Mouse (Mus musculus) left cerebral cortex, adult 11 months (tissue): ENCODE measurements around the gene Epb41l4b.
A peak's percentile ranks its signal among the peaks of the same experiment; 100 is the strongest.

Experiments
- DNase-seq: peaks from one replicate; pipeline ENCODE4 v3.0.0; 2022; ENCODE audit warnings: low spot score

Epb41l4b gene

DNA sequence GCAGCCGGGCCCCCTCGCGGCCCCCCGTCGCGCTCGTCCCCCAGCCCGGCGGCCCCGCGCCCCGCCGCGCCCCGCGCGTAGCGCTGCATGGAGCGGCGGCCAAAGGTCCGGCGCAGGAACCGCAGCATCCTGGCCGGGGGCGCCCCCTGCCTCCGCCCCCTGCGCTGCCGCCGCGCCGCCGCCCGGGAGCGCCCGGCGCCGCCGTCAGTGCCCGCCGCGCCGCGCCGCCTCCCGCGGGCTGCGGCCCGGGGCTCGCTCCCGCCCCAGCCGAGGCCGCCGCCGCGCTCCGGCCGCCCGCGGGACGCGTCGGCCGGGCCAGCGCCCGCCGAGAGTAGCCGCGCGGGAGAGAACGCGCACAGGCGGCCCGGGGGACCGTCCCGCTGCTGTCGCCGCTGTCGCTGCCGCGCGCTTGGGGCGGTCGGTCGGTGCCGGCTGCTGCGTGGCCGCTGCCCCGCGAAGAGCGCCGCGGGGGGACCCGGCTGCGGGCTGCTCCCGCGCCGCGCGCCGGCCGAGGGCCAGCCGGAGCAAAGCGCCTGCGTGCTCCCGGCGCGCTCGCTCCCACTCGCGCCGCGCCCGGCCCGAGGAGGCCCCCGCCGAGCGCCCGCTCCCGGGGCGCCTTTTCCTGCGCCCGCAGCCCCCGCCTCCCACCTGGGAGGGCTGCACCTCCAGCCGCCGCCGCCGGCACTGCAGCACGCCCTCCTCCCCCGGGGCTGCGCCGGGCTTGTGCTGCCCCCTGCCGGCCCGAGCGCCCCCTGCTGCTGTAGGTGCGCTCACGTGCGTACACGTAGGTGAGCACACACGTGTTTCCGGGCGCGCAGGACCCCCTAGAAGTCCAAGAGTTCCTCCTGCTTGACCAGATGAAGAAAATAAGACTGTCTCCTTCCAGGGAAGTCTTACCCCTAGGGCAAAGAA is at the start of gene Epb41l4b:
Gene Epb41l4b, minus strand, starts transcription at position 412 of the 912 bp plus-strand sequence.
- peak; percentile 70 for DNase-seq

DNA sequence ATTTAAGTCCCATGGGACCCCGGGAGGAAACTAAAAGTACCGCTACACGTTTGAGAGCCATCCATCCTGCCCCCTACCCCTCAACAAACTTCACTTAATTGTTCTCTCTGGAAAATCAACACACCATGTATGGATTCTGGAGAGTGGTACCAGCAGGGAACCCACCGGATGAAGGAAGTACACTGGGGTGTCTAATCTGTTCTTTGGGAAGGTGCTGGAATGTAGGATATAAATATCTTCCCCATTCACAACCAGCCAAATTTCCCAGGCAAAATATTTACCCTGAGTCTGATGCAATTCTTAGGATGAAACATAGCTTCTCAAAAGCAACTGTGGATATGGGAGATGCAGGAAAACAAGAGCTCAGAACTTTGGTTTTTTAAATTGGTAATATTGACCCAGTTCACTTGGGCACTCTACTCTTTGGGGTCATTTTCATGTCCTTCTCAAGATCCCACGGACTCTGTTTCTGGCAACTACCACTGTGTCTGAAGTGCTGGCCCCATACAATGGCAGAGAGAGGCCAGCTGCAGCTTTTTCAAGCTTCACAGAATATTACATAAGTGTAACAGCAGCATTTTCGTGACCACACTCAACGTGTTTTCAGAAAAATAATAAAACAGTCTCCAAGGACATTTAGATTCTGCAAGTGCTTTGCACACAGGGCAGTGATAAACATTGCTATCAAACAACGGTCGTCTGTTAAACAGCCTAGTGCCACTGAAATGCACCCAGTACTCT is 48.5 kb upstream of the Epb41l4b start:
- no peak for DNase-seq

DNA sequence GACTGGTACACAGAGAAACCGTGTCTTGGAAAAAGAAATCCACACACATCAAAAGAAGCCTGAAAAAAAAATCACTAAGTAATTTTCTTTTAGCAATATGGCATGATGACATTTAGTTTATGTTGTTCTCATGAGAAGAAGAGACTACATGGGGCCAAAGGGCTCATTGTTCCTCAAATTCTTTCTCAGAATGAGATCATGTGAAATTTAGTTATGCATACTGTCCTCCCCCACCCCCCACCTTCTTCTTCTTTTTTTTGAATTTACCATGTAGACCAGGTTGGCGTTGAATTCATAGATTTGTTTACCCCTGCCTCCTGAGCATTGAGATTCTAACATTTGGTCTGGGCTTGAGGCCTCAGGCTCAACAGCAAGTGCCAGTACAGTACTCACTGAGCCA is 46.6 kb upstream of the Epb41l4b start:
- no peak for DNase-seq

DNA sequence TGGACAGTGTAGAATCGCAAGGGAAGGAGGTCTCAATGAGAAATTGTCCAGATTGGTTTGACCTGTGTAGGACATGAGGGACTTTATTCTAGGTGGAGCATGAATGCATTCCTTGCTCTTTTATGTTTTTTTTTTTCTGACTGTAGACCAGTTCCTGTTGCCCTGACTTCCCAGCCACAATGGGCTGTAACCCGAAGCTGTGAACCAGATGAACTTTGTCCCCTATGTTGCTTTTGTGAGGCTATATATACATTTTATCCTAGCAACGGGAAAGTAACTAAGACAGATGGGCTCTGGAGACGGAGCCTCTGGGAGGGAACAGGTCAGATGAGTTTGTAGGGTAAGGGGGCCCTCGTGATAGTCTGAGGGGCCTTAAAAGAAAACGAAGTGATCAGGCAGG is 42.8 kb upstream of the Epb41l4b start:
- no peak for DNase-seq

DNA sequence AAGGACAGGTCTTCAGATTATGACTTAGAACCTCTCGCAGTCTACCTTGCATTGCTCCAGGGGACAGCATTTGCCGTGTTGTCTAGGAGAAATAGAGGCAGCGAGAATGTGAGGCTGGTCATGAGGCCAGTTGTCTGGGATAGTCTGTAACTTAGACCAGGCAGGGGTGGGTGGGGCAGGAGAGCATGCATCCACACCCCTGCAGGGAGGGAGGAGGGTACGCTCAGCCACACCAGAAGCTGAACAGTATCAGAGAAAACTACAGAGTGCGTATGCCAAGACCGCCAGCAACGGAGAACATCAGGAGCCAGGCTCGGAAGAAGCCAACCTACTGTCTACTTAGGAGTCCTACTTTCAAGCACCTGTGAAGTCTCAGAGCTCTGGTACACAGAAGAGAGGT is 42.2 kb upstream of the Epb41l4b start:
- no peak for DNase-seq

DNA sequence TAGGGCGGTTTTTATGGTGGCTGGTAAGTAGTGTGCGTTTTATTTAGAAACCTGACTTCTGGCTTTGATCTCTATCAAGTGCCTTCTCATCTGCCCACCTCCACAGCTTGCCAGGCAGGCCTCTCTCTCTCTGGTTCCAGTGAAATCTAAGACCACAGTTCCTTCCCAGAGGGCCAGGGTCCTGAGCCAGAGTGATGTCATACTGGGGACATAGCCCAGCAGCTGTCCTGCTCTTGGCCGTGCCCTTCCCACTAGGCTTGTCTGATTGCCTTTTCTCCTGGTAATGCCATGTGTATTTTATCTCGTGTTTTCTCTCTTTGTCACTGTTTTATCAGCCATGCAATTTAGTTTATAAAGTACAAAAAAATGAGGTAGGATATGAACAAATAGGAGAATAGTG is 40.3 kb upstream of the Epb41l4b start:
- DNase-seq: no peak

DNA sequence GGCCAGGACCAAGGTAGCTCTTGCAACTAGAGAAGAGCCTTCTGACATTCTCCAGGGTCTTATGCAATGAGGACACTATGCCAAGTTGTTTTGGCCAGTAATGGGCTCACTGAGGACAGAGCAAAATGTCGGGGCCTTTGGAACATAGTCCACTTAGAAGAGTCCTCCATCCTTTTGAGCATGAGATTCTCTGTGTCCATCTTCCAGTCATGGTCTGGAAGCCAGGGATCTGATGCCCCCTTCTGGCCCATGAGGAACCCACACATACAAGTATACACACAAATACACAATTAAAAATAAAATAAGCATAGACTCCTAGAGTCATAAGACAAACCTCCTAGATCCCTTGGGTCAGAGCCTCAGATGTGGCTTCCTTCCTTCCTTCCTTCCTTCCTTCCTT is 38.3 kb upstream of the Epb41l4b start:
- DNase-seq: no peak

DNA sequence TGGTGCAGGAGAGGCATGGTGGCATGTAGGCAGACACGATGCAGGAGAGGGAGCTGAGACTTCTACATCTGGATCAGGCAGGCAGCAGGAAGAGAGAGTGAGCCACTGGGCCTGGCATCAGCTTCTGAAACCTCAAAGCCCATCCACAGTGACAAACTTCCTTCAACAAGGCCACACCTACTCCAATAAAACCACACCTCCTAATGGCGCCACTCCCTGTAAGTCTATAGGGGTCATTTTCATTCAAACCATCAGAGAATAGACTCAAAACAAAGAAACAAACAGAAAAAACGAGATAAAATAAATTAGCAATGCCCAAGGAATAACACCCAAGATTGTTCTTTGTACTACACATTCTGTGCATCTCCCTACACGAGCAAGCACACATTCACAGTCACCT is 35.6 kb upstream of the Epb41l4b start:
- no peak for DNase-seq

DNA sequence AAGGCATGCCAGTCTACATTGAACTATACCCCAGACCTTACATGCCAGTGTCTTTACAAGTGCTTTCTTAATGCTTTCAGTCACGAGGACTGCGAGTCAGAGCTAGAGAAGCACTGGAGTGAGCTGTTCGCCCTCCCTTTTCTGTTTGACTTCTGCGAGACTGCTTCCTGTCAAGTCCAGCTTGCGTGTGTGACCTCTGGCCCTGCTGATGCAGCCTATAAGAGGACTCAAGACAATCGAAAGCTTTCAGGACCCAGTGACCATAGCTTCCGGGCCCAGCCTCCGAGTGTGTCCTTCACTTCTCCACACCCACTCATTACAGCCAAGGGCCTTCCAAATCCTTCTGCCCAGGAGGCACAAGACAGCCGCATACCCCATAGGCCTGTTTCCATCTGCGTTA is 32.1 kb upstream of the Epb41l4b start:
- no peak for DNase-seq

DNA sequence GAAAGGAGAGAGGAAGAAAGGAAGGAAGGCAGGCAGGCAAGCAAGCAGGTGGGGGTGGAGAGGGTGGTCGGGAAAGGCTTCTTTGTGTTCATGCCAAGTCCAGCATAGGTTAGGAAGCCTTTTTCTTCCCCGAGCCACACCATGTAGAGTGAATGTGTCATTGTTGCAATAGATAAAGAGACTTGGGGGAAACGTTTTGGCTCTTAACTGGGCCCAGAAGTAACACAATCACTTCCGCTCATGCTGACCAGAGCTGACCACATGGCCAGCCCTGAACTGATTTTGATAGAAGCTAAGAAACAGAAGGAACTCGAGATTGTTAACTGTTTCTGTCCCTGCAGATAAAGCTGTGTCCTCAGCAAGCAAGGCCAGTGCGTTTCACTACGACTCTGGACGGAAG is 29.6 kb upstream of the Epb41l4b start:
- DNase-seq: no peak

DNA sequence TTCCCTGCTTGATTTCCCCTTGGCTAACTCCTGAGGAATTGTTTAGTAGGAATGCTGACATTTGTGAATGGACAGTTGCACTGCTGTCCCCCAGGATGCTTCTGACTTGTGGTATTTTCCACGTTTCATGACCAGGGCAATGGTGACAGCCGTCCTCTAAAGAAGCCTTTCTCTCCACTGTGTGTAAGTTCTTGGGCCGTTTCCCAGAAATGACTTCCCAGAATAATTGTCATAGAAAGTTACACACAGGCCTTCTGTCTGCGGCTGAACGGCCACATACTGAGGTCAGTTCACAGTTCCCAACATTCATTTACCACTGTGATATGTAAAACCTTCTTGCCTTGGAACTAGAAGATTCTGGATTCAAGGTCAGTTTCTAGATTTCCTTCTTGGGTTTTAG is 28.6 kb upstream of the Epb41l4b start:
- DNase-seq: peak; percentile 26

DNA sequence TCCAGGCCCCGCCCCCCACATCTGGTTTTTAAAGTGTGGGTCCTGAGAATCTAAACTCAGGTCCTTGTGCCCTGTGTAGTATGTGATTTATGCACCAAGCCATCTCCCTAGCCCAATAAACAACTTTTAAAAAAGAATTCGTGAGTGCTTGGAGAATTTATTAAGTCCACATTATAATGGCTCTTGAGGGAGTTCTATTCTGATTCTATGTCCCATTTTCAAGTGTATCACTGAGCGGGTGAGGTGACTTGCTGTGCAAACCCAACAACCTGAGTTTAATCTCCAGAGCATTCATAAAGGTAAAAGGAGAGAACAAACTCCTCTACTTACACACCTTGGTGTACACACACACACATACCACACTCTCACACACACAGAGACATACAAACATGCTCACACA is 25.4 kb upstream of the Epb41l4b start:
- no peak for DNase-seq

DNA sequence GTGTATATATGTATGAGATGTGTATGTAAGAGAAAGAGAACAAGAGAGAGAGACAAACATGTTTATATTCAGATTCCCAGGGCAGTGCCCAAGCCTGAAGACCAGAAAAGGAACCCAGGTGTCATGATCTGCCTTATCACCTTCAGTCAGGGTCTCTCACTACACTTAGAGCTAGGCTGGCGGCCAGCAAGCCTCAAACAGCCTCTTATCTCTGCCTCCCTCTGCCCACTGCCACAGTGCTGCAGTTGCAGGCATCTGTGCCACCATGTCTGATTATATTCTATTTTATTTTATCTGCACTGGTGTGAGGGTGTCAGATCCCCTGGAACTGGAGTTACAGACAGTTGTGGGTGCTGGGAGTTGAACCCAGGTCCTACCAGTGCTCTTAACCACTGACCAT is 25.0 kb upstream of the Epb41l4b start:
- DNase-seq: no peak

DNA sequence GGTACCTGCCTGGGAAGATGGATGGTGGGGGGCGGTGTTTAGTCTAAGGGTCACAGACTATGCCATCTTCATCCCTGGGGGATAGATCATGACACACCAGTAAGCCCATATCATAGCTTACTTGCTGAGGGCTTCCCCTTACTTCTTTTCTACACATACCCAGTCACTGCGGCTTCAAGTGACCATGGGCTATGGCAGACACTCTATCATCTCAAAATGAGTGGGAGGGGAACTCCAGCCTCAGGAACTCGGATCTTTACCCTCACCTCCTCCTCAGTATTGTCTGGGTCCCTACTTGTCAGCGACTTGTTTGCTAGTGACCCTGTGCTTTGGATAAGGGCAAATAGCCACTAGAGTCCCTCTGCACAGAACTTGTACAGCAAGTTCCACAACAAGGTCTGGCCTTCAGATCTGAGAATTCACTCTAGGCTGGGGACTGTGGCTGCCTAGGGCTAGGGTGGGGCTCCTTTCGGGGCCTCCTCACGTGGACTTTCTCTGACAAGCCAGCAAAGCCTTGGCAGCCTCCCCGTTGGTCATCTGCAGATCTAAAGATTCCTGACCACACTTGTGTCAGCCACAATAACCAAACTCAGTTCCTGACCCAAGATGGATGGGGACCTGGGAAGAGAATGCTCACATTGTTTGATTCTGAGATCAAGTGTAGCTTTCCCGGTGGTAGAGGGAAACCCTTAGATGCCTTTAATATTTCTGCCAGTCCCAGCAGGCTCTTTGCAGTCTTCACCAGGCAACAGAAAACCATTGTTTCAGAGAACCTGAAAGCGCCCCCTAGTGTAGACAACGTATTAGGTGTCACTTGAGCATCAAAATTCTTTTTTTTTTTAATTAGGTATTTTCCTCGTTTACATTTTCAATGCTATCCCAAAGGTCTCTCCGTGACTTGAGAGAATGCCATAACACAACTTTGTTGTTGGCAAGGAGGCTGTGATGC is 24.0 kb upstream of the Epb41l4b start:
- no peak for DNase-seq

DNA sequence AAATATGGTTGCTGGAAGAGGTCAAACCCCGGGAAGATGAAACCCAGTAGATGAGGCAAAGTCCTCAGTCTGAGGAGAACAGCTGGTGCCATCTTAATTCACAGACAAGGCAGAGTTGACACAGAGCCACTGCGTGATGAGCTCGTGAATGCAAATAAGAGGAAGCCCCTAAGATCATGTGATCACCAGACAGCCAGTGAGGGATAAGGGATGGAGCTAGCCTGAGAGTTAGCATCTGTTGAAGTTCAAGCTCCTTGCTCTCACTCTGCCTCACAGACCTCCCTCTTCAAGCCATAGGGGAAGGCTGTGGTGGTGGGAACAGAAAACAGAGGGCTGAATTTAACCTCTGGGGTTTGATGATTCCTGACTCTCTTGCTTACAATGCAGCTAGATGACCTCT is 22.4 kb upstream of the Epb41l4b start:
- DNase-seq: no peak

DNA sequence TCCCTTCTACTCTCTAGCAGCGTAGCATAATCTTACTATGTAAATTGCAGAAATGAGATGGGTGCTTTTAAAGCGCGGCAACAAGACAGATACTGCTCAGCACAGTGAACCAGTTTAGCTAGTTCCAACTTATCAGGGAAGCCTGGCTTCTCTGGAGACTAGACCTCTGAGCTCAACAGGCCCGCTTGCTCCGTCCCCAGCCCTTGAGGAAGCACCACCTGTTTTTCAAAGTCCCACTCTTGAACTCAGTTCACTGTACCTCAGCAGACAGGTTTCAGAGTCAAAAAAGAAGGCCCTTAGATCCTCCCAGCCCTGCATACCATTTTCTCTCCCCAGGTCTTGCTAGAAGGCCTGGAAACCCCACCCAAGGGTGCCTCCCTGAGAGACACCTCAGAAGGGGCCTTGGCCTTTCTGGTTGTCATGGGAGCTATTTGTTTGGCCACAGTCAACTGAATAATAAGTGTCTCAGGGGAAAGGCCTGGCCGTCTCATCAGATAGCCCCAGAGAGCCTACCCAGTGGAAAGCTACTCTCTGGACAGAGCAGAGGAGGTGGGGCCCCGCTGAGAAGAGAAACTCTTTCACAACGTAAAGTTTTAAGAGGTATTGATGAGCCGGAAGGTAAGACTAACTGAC is 21.5 kb upstream of the Epb41l4b start:
- no peak for DNase-seq

DNA sequence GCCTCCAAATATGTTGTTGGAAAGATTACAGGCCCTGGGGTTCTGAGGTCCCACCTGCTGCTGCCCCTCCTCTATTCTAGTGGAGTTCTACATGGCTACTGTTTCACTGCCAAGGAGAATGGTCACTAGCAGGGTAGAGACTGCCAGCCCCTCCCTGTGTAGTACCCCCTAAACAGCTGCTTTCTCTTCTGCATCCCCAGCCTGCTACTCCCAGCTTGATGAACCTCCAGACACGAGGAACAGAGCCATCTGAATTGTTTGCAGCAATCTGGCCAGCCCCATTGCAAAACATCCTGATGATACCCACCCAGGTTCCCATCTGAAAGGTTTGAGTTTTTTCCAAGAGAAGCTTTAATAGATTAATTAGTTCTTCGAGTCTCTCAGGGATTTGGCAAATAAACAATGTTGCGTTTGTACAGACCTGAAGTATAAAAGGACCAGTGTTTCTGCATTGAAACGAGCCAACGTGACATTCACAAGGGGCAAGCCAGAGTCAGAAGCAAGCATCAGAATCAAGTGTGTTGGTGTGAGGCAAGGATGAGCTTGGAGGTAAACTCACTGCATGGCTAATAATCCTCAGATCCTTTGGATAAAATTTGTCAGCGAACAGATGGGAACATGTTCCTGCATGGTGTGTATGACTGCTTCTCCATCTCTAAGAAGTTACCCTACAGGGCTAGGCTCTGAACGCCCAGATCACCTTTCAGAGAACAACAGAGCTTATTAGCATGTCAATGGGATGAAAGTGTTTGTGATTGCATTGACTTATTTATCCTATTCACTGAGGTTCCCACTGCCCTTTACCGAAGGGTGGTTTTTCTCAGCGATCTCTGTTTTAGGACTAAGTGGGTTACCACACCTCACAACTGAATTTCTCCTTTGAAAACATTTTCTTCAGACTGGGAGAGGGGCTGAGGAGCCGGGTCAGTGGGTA is 19.8 kb upstream of the Epb41l4b start:
- DNase-seq: no peak

DNA sequence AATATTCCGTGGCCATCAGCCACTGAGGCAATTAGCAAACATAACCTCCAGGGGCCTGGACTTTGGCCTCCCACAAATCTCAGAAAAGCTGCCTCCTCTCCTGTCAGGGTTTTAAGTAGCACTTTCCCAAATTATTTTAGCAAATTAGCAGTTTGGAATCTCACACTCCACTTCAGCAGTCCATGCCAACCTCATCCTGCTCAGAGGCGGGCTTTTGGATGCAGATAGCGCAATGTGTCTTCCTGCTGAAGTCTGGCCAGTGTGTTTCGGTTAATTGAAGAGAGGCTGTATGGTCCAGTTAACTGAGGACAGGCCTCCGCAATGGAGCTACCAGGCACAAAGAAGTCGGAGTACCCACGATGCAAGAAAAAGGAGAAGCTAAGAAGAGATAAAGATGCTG is 17.3 kb upstream of the Epb41l4b start:
- no peak for DNase-seq

DNA sequence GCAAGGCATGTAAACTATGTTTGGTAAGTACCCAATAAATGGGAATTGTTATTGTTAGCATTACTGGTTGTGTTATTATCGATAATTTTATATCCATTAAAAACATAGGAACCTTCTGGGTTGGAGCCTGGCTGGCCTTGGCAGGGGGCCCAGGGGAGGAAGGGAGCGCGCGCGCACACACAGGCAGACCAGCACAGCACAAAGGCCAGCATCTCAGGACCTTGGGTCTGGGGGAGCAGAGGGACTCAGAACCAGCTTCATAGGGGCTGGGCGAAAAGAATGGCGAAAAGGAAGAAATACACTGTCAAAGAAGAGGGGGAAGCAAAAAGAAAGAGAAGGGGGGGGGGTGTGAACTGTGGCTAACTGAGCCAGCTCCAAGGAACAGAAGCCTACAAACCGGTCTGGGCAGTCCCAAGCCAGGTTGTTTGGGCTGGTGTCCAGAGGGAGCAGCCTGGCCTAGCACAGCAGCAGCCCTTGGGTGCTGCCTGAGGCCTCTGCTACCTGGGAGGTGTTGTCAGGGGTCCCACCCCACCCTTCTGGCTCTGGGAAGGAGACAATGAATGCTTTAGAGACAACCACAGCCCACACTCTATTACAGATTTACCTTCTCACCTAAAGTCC is 13.4 kb upstream of the Epb41l4b start:
- no peak for DNase-seq

DNA sequence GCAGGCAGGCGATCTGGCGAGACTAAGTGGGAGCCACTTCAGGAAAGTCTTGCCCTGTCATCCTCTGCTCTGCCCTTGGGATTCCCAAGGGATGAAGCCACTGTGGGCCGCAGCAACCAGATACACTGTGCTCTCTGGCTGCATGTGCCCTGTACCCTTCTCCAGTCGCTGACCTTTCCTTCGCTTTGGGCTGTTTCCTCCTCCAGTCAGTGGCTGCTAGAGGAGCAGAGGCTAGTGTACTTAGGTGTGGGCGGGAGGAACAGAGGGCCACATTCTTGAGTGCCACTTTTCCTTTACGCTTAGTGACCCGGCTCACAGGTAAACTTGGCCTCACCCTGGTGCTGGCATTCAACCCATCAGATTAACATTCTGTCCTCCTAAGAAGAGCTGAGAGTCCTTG is 10.6 kb upstream of the Epb41l4b start:
- no peak for DNase-seq
